Mouse (Mus musculus) CH12.LX (cell line): ENCODE data around the gene Pde8b. TPM values are rescaled to one million over a fixed set of nuclear protein-coding genes. Genes with fewer than 3 reads are reported as not detected.

Source experiments
- DNase-seq: peaks from one replicate; pipeline ENCODE4 v3.0.0-alpha.2; 2013; ENCODE audit errors: extremely low read depth
- H3K27ac ChIP-seq: 2 replicates; pipeline ENCODE4 v1.5.1; 2012; ENCODE audit warnings: low read depth, mild to moderate bottlenecking, control low read depth, moderate library complexity; ENCODE audit not compliant: insufficient read depth
- H3K27me3 ChIP-seq: replicated peaks from 2 replicates; pipeline ENCODE3; 2012; ENCODE audit warnings: inconsistent platforms
- H3K36me3 ChIP-seq, 2 experiments: replicated peaks in 1 of 2; 2 replicates each; pipeline versions ENCODE3 to v1.6.1; 2012; ENCODE audit warnings: inconsistent platforms in 1 of 2, low read length in 1 of 2, mild to moderate bottlenecking in 1 of 2, mixed read lengths in 1 of 2, moderate library complexity in 1 of 2; ENCODE audit not compliant: control insufficient read depth in 1 of 2, insufficient read depth in 1 of 2
- H3K4me1 ChIP-seq, 2 experiments: 2 replicates each; pipeline ENCODE4 v1.6.1; 2012; ENCODE audit warnings: inconsistent platforms in 1 of 2, moderate library complexity in 1 of 2; ENCODE audit not compliant: insufficient read depth in 2 of 2, control insufficient read depth in 1 of 2
- H3K4me2 ChIP-seq: 2 replicates; pipeline ENCODE4 v1.6.1; 2012; ENCODE audit warnings: low read depth, mild to moderate bottlenecking, control low read depth; ENCODE audit not compliant: poor library complexity, insufficient read depth, severe bottlenecking
- H3K4me3 ChIP-seq, 3 experiments: fragments of 150-350 bp in 1 of 3; sonication (generic) in 1 of 3; replicated peaks in 1 of 3; 2 replicates each; pipeline versions ENCODE3 to v1.5.1; 2011 to 2012; ENCODE audit warnings: low read depth in 2 of 3, low read length in 2 of 3, mild to moderate bottlenecking in 2 of 3, moderate library complexity in 2 of 3, control low read depth in 1 of 3, improper control_type of control experiment in 1 of 3, inconsistent platforms in 1 of 3, mixed read lengths in 1 of 3; ENCODE audit not compliant: poor library complexity in 1 of 3
- H3K79me2 ChIP-seq: replicated peaks from 2 replicates; pipeline ENCODE4 v1.6.1; 2012; ENCODE audit warnings: mild to moderate bottlenecking, moderate library complexity; ENCODE audit not compliant: control insufficient read depth, poor library complexity, insufficient read depth, severe bottlenecking; ENCODE audit errors: extremely low read depth
- H3K9ac ChIP-seq: 2 replicates; pipeline ENCODE4 v1.6.1; 2012; ENCODE audit warnings: low read depth, mild to moderate bottlenecking, control low read depth, moderate library complexity; ENCODE audit not compliant: insufficient read depth
- H3K9me3 ChIP-seq: replicated peaks from 2 replicates; pipeline ENCODE3; 2012; ENCODE audit warnings: low read length, inconsistent platforms, mixed read lengths
- BHLHE40 ChIP-seq: IDR thresholded peaks from 2 replicates; pipeline ENCODE4 v1.6.1; 2011; ENCODE audit warnings: mild to moderate bottlenecking, low read depth, low read length, improper control_type of control experiment
- CHD1 ChIP-seq: IDR thresholded peaks from 2 replicates; pipeline ENCODE4 v1.6.1; 2012; ENCODE audit warnings: low read depth, low read length, improper control_type of control experiment, inconsistent platforms
- CHD2 ChIP-seq: IDR thresholded peaks from 2 replicates; pipeline ENCODE4 v1.6.1; 2011; ENCODE audit warnings: low read length, improper control_type of control experiment
- CTCF ChIP-seq, 2 experiments: IDR thresholded peaks in 1 of 2; conservative IDR thresholded peaks in 1 of 2; 2 replicates each; pipeline ENCODE4 v1.5.1; 2011 to 2012; ENCODE audit warnings: low read depth in 2 of 2, low read length in 2 of 2, improper control_type of control experiment in 1 of 2, inconsistent platforms in 1 of 2, mild to moderate bottlenecking in 1 of 2, moderate library complexity in 1 of 2
- E2F4 ChIP-seq: IDR thresholded peaks from 2 replicates; pipeline ENCODE4 v1.6.1; 2011; ENCODE audit warnings: low read depth, low read length, improper control_type of control experiment; ENCODE audit not compliant: insufficient replicate concordance
- ELF1 ChIP-seq: IDR thresholded peaks from 2 replicates; pipeline ENCODE4 v1.6.1; 2014; ENCODE audit warnings: low read depth, mild to moderate bottlenecking, inconsistent platforms, low read length, improper control_type of control experiment
- EP300 ChIP-seq: IDR thresholded peaks from 2 replicates; pipeline ENCODE4 v1.6.1; 2011; ENCODE audit warnings: low read length, improper control_type of control experiment
- ETS1 ChIP-seq: conservative IDR thresholded peaks from 2 replicates; pipeline ENCODE4 v1.6.1; 2012; ENCODE audit warnings: low read depth, mild to moderate bottlenecking, inconsistent platforms, low read length, improper control_type of control experiment, moderate library complexity
- GABPA ChIP-seq: IDR thresholded peaks from 2 replicates; pipeline ENCODE4 v1.6.1; 2012; ENCODE audit warnings: low read depth, low read length, improper control_type of control experiment, inconsistent platforms; ENCODE audit not compliant: insufficient replicate concordance
- JUN ChIP-seq: IDR thresholded peaks from 2 replicates; pipeline ENCODE4 v1.6.1; 2011; ENCODE audit warnings: low read depth, mild to moderate bottlenecking, low read length, improper control_type of control experiment, moderate library complexity; ENCODE audit not compliant: insufficient read depth
- KAT2A ChIP-seq: IDR thresholded peaks from 2 replicates; pipeline ENCODE4 v1.6.1; 2012; ENCODE audit warnings: low read length, improper control_type of control experiment, inconsistent platforms; ENCODE audit not compliant: insufficient replicate concordance
- MAFK ChIP-seq: IDR thresholded peaks from 2 replicates; pipeline ENCODE4 v1.6.1; 2011; ENCODE audit warnings: low read length, improper control_type of control experiment; ENCODE audit not compliant: insufficient replicate concordance
- MAX ChIP-seq: IDR thresholded peaks from 2 replicates; pipeline ENCODE4 v1.6.1; 2011; ENCODE audit warnings: low read length, improper control_type of control experiment
- MAZ ChIP-seq: IDR thresholded peaks from 2 replicates; pipeline ENCODE4 v1.6.1; 2012; ENCODE audit warnings: low read depth, mild to moderate bottlenecking, inconsistent platforms, low read length, improper control_type of control experiment, moderate library complexity
- MXI1 ChIP-seq: IDR thresholded peaks from 2 replicates; pipeline ENCODE4 v1.6.1; 2011; ENCODE audit warnings: mild to moderate bottlenecking, low read depth, low read length, improper control_type of control experiment
- MYC ChIP-seq: IDR thresholded peaks from 2 replicates; pipeline ENCODE4 v1.6.1; 2011; ENCODE audit warnings: low read depth, mild to moderate bottlenecking, improper control_type of control experiment, low read length
- NELFE ChIP-seq: IDR thresholded peaks from 2 replicates; pipeline ENCODE4 v1.6.1; 2011; ENCODE audit warnings: low read depth, low read length, improper control_type of control experiment
- NRF1 ChIP-seq: IDR thresholded peaks from 2 replicates; pipeline ENCODE4 v1.6.1; 2014; ENCODE audit warnings: low read depth, mild to moderate bottlenecking, inconsistent platforms, low read length, improper control_type of control experiment, moderate library complexity
- PAX5 ChIP-seq: IDR thresholded peaks from 2 replicates; pipeline ENCODE4 v1.6.1; 2012; ENCODE audit warnings: low read length, inconsistent platforms, mixed read lengths
- RAD21 ChIP-seq: IDR thresholded peaks from 2 replicates; pipeline ENCODE4 v1.6.1; 2011; ENCODE audit warnings: low read depth, mild to moderate bottlenecking, low read length, improper control_type of control experiment, moderate library complexity
- RCOR1 ChIP-seq: conservative IDR thresholded peaks from 2 replicates; pipeline ENCODE4 v1.6.1; 2012; ENCODE audit warnings: low read depth, mild to moderate bottlenecking, inconsistent platforms, low read length, improper control_type of control experiment
- SIN3A ChIP-seq: IDR thresholded peaks from 2 replicates; pipeline ENCODE4 v1.6.1; 2012; ENCODE audit warnings: low read length, improper control_type of control experiment, inconsistent platforms
- TBP ChIP-seq: conservative IDR thresholded peaks from 2 replicates; pipeline ENCODE4 v1.6.1; 2011; ENCODE audit warnings: low read depth, low read length, improper control_type of control experiment
- TCF12 ChIP-seq: IDR thresholded peaks from 2 replicates; pipeline ENCODE4 v1.6.1; 2014; ENCODE audit warnings: low read depth, mild to moderate bottlenecking, inconsistent platforms, low read length, improper control_type of control experiment
- USF1 ChIP-seq: IDR thresholded peaks from 2 replicates; pipeline ENCODE4 v1.6.1; 2014; ENCODE audit warnings: low read depth, mild to moderate bottlenecking, inconsistent platforms, low read length, improper control_type of control experiment
- ZC3H11A ChIP-seq: IDR thresholded peaks from 2 replicates; pipeline ENCODE4 v1.6.1; 2012; ENCODE audit warnings: low read depth, mild to moderate bottlenecking, inconsistent platforms, low read length, improper control_type of control experiment
- ZKSCAN1 ChIP-seq: IDR thresholded peaks from 2 replicates; pipeline ENCODE4 v1.6.1; 2012; ENCODE audit warnings: low read depth, inconsistent platforms, low read length, improper control_type of control experiment, borderline replicate concordance
- ZMIZ1 ChIP-seq: IDR thresholded peaks from 2 replicates; pipeline ENCODE4 v1.6.1; 2012; ENCODE audit warnings: low read depth, mild to moderate bottlenecking, inconsistent platforms, low read length, improper control_type of control experiment
- ZNF384 ChIP-seq: IDR thresholded peaks from 2 replicates; pipeline ENCODE4 v1.6.1; 2012; ENCODE audit warnings: low read depth, low read length, improper control_type of control experiment, inconsistent platforms
- dilution Hi-C: fragments of 300-500 bp; cut with MboI; formaldehyde crosslinking; loops from 2 replicates; pipeline ENCODE4 v1.14.3; 2020; ENCODE audit warnings: low sequenced_read_pairs; ENCODE audit not compliant: extremely low pct_unique_long_range_greater_than_20kb, extremely low pct_ligation_motif_present
- in situ Hi-C: fragments of 300-500 bp; cut with MboI; formaldehyde crosslinking; loops from 3 replicates; pipeline ENCODE4 v1.14.3; 2019; ENCODE audit warnings: low sequenced_read_pairs, low pct_ligation_motif_present, low pct_unique_long_range_greater_than_20kb, mixed read lengths
- polyA plus RNA-seq: library from polyadenylated mRNA; unstranded; fragments of >175 nt; gene quantifications from 2 replicates; pipeline ENCODE4 v1.2.1, GENCODE M21; 2012; ENCODE audit warnings: low read depth; ENCODE audit not compliant: insufficient read length
- total RNA-seq, 2 experiments: library from RNA; depleted of rRNA; stranded (reverse); fragments of 300-350 nt in 1 of 2; fragments of >200 nt in 1 of 2; gene quantifications; 2 replicates each; pipeline ENCODE4 v1.2.3; 2012 to 2014

Gene Pde8b
- total and polyA plus RNA-seq, 3 experiments: 0.25 to 2.0 (median 0.93) TPM

GRCm38 (mm10) chr13:95191951-95192350 lies 58.2 kb downstream of the Pde8b start:
- no peaks in the 10 kb centered on the region for H3K27me3 ChIP-seq
- H3K36me3 ChIP-seq: no peaks in the 10 kb centered on the region
- H3K4me1 ChIP-seq: no peaks in the 10 kb centered on the region; a peak in 1 of 4 replicates
- no peaks in the 10 kb centered on the region for H3K79me2 ChIP-seq
- in situ Hi-C loops: no loop called here
- no peak overlapping the region for H3K27ac ChIP-seq
- no peak overlapping the region for H3K4me3 ChIP-seq
- no peak for DNase-seq
- no peaks in the 10 kb centered on the region for H3K9me3 ChIP-seq
- dilution Hi-C loops: no loop called here
- H3K4me2 ChIP-seq: no peak overlapping the region
- no peak for TF ChIP-seq TCF12
- no peak for TF ChIP-seq NELFE
- no peak for TF ChIP-seq ZC3H11A
- no peak for TF ChIP-seq TBP
- no peak for TF ChIP-seq ELF1
- no peak for TF ChIP-seq ZNF384
- TF ChIP-seq BHLHE40: no peak
- TF ChIP-seq NRF1: no peak
- TF ChIP-seq CHD2: no peak
- no peak for TF ChIP-seq ZKSCAN1
- TF ChIP-seq CTCF (conservative IDR thresholded peaks at IDR 0.05 in 1 of 2, IDR thresholded peaks at IDR 0.05 in 1 of 2; ENCODE audit: low read depth in 2 of 2, low read length in 2 of 2): no peak
- no peak for TF ChIP-seq ETS1
- TF ChIP-seq MYC: no peak
- no peak for TF ChIP-seq USF1
- H3K9ac ChIP-seq: no peak overlapping the region

DNA sequence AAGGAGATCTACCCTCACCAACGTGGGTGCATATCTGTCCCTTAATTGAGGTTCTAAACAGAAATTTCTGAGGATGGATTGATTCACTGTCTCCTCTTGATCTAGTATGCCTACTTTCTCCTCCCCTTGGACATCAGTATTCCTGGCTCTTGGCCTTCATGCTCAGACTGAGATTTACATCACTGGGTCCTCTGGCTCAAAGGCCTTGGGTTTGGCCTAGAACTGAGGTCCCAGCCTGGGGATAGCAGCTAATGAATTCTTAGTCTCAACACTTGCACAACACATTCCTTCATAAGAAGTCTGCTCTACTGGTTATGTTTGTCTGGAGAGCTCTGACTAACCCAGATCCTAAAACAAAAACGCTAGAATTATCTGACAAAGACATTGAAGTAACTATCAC lies 61.0 kb downstream of the Pde8b start:
- Histone ChIP-seq H3K9me3 (no peaks in the 10 kb centered on the region), H3K4me3 (no peak overlapping the region), H3K4me1 (no peaks in the 10 kb centered on the region), H3K36me3 (no peaks in the 10 kb centered on the region), H3K9ac (no peak overlapping the region), H3K4me2 (no peak overlapping the region), H3K27ac (no peak overlapping the region), H3K27me3 (no peaks in the 10 kb centered on the region), H3K79me2 (no peaks in the 10 kb centered on the region)
- dilution Hi-C loops: no loop called here
- in situ Hi-C loops: no loop called here
- TF ChIP-seq NRF1 (no peak), TBP (no peak), SIN3A (no peak), MAX (no peak), MAZ (no peak), CHD1 (no peak), JUN (no peak), KAT2A (no peak), ZMIZ1 (no peak), EP300 (no peak), PAX5 (no peak), MAFK (no peak), RCOR1 (no peak), RAD21 (no peak), GABPA (no peak), MXI1 (no peak), E2F4 (no peak), USF1 (no peak)
- DNase-seq: no peak
